Mouse (Mus musculus): ENCODE results near the gene Fmo3.

Fmo3 gene

DNA sequence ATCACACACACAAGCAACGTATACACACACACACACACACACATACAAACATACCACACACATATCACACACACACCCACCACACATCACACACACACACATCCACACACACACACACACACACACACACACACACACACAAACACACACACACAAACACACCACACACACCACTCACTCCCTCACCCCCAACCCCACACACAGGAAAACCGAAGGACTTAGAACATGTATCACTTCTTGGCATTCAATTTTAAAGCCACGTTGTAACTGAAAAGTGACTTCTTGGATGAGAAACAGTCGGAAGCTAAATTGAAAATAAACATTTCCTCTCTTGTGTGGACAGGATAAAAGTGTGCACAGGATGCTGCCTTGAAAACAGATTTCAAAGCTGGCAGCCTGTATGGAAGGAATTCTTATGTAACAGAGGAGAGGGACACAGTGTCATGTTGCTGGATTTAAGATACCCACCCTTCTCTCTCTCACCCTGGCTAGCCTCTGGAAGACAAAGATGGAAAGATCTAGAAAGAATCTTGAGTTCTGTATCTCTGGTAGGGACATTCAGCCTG is 52.9 kb downstream of the Fmo3 start:
- DNase-seq (ENCODE audit: low spot score in 2 of 2), result no peak

DNA sequence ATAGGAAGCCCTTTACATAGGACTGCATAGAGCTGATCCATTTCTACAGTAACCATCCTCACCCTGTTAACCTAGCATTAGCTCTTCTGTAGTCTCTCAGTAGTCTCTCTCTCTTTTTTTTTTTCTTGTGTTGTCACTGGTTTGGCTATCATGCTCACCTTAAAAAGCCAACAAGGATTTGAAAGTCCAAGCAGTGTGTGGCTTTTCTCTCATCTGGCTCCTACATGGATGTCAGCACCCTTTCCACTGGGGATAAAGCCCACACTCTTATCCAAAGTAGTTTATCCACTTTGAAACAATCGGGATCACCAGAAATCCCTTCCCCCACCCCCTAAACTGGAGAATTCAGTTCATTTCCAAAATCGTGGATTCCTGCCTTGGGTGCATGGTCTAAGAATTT is 53.7 kb downstream of the Fmo3 start:
- DNase-seq (ENCODE audit: low spot score in 2 of 2), result no peak

DNA sequence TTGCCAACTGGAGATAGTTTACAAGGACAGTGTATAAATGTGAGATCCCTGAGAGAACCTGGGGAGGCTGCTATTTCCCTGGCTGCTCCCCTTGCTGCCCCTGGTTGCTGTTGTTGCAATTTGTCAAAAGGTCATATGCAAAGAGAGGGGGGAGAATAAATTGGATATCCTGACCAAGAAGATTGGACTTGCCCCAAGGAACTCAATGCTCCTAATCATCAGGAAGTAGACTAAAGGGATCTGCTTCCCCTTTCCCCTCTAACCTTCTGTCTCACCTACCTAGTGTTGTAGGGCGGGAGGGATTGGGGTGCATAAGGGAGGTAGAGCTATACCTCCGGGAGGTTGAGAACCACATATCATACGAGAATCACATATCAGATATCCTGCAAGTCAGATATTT is 55.2 kb downstream of the Fmo3 start:
- DNase-seq (ENCODE audit: low spot score in 2 of 2), result no peak

DNA sequence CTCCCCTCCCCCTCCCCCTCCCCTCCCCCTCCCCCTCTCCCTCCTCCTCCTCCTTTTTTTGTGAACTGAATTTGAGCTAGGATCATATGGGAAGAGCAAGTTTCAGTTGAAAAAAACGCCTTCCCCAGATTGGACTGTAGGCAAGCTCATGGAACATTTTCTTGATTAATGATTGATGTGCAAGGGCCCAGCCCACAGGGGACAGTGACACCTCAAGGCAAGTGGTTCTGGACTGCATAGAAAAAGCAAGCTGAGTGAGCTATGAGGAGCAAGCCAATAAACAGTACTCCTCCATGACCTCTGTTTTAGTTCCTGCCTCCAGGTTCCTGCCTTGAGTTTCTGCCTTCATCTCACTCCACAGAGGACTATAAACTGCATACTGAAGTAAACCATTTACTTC is 59.2 kb downstream of the Fmo3 start:
- no peak for DNase-seq (ENCODE audit: low spot score in 2 of 2)

DNA sequence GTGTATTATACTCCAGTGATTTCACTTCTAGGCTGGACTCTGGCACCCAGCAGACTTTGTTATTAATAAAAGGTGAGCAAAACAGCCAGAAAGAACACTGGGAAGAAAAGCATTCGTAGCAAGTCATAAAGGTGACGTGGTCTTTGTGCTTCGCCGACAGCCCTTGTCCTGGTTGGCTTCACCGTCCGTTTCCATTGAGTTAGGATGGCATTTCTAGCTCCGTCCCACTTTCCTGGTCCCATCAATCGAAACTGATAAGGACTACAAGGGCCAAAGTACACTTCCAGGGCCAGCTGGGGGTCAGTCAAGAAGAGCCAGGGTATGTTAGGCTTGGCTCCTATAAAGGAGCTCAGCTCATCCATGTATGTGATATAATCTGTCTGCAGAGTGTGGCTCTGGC is 67.7 kb downstream of the Fmo3 start:
- no peak for DNase-seq (ENCODE audit: low spot score in 2 of 2)

DNA sequence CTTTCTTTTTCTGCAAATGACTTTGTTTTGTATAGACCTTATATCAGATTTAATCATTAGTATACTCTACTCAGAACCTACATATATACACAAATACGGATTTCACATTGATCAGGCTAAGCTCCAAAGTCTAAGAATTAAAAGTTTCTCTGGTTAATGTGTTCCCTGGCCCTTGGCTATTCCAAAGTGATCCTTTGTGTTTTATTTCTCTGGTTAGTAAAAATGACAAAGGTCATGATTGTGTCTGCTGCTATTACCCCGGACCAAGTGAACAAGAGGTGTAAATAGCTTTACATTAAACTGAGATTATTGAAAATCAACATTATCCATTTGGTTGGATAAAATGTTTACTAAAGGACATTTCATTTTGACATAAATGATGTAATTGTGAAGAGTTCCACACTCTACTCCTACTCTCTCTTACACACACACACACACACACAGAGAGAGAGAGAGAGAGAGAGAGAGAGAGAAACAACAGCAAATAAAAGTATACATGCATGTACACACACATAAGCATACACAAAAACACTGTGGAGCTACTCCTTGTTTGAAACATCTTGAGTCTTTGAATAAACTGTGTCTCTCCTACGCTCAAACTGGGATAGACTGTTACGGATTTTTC is 69.3 kb downstream of the Fmo3 start:
- DNase-seq (ENCODE audit: low spot score in 2 of 2), result no peak

DNA sequence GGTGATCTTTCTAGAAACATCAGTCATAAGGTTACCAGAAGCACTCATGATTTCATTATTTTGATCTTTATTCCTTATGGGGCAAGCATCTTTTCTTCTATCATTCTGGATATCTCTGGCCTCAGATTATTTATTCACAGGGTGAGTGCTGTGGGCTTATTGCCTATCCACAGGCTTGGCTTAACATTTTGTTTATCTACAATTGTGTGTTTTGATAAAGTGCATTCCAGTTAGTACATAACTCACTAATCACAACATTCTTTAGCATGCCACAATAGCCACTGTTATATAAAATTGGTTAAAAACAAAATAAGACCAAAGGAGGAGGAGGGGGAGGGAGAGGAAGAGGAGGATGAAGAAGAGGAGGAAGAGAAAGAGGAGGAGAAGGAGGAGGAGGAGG is 72.2 kb downstream of the Fmo3 start:
- no peak for DNase-seq (ENCODE audit: low spot score in 2 of 2)
